Mouse (Mus musculus): ENCODE results near the gene Vip. TPM values are rescaled to one million over a fixed set of nuclear protein-coding genes. Genes with fewer than 3 reads are reported as not detected.

The Vip gene
- under 1 TPM in 1 of 2 experiments, not detected in 1; 0.10 TPM for total RNA-seq (2021)
- long read RNA-seq, experiment 1, result 0 reads
- long read RNA-seq, experiment 2, result 0 reads

GRCm38 (mm10) chr10:5639112-5639511 is at the start of gene Vip:
Vip (plus strand) TSS chr10:5639218.
- peak in 1 of 2 experiments; percentile 31 for DNase-seq (ENCODE audit: low spot score in 2 of 2)

GRCm38 (mm10) chr10:5591061-5591460 is 48.0 kb upstream of the Vip start:
- no peak for DNase-seq (ENCODE audit: low spot score in 2 of 2)

GRCm38 (mm10) chr10:5591996-5592395 is 47.0 kb upstream of the Vip start:
- DNase-seq (ENCODE audit: low spot score in 2 of 2), result no peak

- DNase-seq (ENCODE audit: low spot score in 2 of 2), result no peak
These were observed 45.6 kb upstream of the Vip start, which contains the start of gene Myct1 for GRCm38 (mm10) chr10:5593464-5593863. Myct1 (plus strand) TSS chr10:5593775.

DNA sequence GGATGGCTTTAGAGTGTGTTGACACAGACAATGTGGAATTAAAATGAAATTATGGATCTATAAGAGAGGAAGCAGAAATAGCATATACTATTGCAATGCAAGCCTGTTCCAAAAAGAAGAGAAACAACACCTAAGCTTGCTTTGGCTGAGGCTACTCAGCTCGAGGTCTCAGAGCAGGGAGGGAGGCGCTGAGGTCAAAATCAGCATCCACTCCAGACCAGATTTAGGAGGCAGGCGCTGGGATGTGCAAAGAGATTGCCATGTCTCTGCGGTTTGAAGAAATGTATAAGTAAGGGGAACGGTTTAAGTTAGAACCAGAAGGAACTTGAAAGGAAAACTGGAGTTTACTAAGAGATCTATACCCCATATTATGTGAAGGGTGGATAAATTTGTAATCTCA is 44.6 kb upstream of the Vip start:
- DNase-seq (ENCODE audit: low spot score in 2 of 2), result no peak

GRCm38 (mm10) chr10:5596559-5596958 is 42.5 kb upstream of the Vip start:
- DNase-seq (ENCODE audit: low spot score in 2 of 2), result no peak

DNA sequence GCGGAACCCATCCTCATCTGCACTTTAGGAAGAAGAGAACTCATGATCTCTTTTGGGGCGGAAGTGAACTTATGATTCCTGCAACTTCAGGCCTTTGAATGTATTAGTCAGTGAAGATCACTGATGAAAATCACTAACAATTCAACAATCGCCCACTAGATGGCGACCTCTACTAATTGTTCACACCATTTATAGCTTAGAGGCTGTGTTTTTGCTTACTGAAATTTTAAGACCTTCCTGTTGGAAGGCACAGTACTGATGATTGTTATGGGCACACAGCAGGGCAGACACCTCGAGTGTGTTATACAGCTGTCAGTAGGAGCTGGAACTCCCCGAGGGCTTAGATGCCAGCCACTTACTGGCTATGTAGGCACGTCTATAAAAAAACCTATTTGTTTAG is 38.9 kb upstream of the Vip start:
- peak; percentile 23 to 54 for DNase-seq (ENCODE audit: low spot score in 2 of 2)

DNA sequence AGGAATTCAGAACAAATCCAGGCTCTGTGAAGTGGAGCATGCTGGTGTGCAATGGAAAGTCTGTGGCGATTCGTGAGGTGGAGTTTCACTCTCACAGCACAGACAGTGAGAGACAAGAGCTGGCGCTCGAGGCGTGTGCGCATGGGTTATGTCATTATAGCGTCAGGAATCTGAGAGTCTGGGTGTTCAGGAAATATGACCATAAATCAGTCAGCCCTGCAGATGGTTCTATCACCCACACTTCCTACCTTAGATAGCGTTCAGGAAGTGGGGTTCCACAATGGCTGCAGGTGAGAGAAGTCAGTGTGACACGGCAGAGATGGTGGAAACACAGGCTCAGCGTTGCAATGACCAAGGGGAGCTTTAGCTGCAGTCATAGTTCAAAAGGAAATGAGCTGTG is 35.5 kb upstream of the Vip start:
- no peak for DNase-seq (ENCODE audit: low spot score in 2 of 2)

DNA sequence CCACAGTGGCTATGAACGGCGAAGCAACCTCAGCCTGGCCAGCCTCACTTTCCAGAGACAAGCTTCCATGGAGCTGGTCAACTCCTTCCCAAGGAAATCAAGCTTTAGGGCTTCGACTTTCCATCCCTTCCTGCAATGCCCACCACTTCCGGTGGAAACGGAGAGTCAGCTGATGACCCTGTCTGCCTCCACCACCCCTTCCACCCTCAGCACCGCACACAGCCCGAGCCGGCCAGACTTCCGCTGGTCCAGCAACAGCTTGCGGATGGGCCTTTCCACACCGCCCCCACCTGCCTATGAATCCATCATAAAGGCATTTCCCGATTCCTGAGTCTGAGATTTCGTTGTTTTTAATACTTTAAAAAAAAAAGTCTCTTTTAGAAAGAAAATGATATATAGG is 34.6 kb upstream of the Vip start:
- no peak for DNase-seq (ENCODE audit: low spot score in 2 of 2)

DNA sequence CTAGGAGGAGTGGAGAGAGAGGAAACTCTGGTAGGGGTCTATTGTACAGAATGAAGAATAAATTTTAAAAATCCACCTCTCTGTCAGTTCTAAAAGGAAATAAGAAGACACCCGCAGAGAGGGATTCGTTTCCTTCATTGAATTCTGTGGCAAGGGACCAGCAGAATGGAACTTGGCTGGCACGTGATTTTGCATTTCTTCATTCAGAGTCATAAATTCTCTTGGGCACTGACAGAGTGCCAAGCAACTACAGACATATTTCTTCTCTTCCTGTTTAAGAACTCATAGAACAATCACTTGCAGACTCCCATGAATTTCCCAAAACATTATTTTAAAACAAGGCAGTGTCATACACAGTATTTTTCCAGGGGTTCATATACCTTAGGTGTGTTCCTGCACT is 30.1 kb upstream of the Vip start:
- no peak for DNase-seq (ENCODE audit: low spot score in 2 of 2)

GRCm38 (mm10) chr10:5615186-5616040 is 23.6 kb upstream of the Vip start:
- no peak for DNase-seq (ENCODE audit: low spot score in 2 of 2)

- DNase-seq (ENCODE audit: low spot score in 2 of 2), result no peak
These were observed 12.8 kb upstream of the Vip start for GRCm38 (mm10) chr10:5626268-5626667.

- DNase-seq (ENCODE audit: low spot score in 2 of 2), result no peak
These were observed 5.3 kb upstream of the Vip start for GRCm38 (mm10) chr10:5633672-5634200.

DNA sequence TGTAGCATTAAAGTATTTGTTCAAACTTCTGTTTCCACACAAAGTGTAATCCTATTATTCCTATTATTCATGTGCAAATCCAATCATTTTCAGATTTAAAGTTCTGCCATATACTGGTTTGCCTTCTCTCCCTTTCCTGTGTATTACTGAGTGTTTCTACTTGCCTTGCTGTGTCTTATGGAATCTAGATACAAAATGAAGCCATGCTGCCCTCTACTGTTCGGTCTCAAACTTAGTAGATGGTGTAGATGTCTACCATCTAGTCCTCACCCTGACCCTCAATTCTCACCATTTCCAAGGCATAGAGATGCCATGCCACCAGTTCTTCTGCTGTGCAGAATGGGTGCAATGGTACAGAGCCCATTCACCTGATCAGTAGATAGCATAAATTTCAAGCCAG is 4.7 kb upstream of the Vip start:
- DNase-seq (ENCODE audit: low spot score in 2 of 2), result no peak

GRCm38 (mm10) chr10:5637322-5637721 is 1.7 kb upstream of the Vip start:
- DNase-seq (ENCODE audit: low spot score in 2 of 2), result no peak

DNA sequence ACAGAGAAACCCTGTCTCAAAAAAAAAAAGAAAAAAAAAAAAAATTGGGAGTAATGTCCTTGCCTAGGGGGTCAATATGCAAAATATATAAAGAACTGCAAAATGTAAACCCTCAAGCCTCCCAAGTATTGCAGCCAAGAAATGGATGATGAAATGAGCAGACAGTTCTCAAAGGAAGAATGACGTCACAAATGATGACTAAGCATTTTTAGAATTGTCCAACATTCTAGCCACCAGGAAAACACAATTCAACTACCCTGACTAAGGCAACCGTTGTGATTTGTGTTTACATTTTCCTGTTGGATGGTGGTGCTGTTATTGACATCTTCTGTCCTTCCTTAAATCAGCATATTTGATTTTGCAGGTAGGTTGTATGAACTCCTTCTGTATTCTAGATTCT is 42.3 kb downstream of the Vip start:
- DNase-seq (ENCODE audit: low spot score in 2 of 2), result no peak

GRCm38 (mm10) chr10:5685608-5686007 is 46.6 kb downstream of the Vip start:
- DNase-seq (ENCODE audit: low spot score in 2 of 2), result no peak

GRCm38 (mm10) chr10:5694351-5694750 is 55.3 kb downstream of the Vip start:
- DNase-seq (ENCODE audit: low spot score in 2 of 2), result no peak

Other genes starting within 250 kb of the Vip start
- gene Syne1, start 87.7 kb upstream of the Vip start, total RNA-seq (2021), result 10 to 100 TPM; 87.0 to 87.9 TPM
- gene Myct1, start 45.4 kb upstream of the Vip start, total RNA-seq (2021), result 1 to 10 TPM; 7.7 to 8.0 TPM
- gene Fbxo5, start 166.4 kb downstream of the Vip start, total RNA-seq (2021), result 10 to 100 TPM in 1 of 2 experiments, 1 to 10 TPM in 1; 9.9 to 10.5 TPM
- gene Mtrf1l, start 184.7 kb downstream of the Vip start, total RNA-seq (2021), result 10 to 100 TPM in 1 of 2 experiments, 1 to 10 TPM in 1; 9.6 to 10.1 TPM